Mouse (Mus musculus): ENCODE data around the gene Nexmif. TPM values are rescaled to one million over a fixed set of nuclear protein-coding genes. Genes with fewer than 3 reads are reported as not detected.

Gene Nexmif
- polyA plus RNA-seq, 1 experiment, result 4.8 TPM

DNA sequence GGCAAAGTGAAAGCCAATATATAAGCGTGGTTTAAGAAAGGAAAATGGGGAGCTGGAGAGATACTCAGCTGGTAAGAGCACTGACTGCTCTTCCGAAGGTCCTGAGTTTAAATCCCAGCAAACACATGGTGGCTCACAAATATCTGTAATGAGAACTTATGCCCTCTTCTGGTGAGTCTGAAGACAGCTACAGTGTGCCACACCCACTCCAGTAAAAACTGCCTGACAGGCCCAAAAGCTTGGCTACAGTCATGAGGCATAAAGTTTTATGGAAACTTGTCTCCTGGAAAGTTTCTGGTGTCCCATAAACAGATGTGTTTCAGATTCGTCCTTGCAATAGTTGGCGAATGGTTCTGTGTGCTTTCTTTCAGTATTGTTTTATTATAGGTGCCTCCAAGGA lies 86.4 kb downstream of the Nexmif start:
- no peak overlapping the region for H3K27ac ChIP-seq (ENCODE audit: insufficient read depth, low read length)
- no peak for TF ChIP-seq POLR2A (IDR thresholded peaks at IDR 0.05; ENCODE audit: extremely low read depth, insufficient read depth, low read length)
- no peak for TF ChIP-seq CTCF (IDR thresholded peaks at IDR 0.05; ENCODE audit: extremely low read depth, insufficient read depth, low read length)
- no peaks in the 10 kb centered on the region for H3K4me1 ChIP-seq (ENCODE audit: control insufficient read depth, insufficient read depth, low read length)
- no peak overlapping the region for H3K4me3 ChIP-seq (ENCODE audit: insufficient read depth, low read length)

DNA sequence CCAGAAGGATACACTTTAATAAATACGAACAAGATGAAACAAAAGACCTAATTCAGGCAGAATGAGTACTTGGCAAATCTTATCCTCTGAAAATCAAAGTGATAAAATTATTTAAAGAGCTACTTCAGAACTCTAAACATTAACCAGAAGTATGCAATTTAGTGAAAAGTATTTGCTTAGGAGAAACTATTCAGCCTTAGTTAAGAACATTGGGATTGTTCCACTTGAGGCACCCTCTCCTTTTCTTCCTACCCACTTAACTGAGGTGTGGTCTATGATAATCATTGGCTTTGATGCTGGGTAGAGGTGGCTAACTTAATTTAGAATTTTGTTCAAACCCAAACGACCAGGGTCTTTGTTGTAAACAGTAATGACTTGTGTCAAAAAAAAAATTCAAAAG lies 146.1 kb downstream of the Nexmif start:
- TF ChIP-seq CTCF (IDR thresholded peaks at IDR 0.05; ENCODE audit: extremely low read depth, insufficient read depth, low read length) (no peak), POLR2A (IDR thresholded peaks at IDR 0.05; ENCODE audit: extremely low read depth, insufficient read depth, low read length) (no peak)
- no peaks in the 10 kb centered on the region for H3K4me1 ChIP-seq (ENCODE audit: control insufficient read depth, insufficient read depth, low read length)
- H3K27ac ChIP-seq (ENCODE audit: insufficient read depth, low read length), result no peak overlapping the region
- H3K4me3 ChIP-seq (ENCODE audit: insufficient read depth, low read length), result no peak overlapping the region

DNA sequence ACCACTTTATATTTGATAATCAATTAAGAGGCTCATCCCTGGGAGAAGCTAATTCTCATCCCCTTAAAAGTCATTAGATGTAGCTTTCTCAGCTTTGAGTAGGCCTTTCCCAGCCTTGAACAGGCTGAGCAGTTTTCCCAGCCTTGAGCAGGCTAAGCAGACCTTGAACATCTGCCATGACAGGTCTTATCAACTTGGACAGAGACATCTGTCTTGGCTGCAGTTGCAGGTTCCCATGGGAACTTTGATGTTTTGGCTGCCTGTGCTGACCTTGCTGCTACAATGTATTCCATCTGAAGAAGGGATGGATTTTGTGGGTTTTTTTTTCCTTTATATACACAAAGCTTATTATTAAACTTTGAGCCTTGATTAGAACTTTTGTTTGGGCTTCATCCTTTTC lies 160.7 kb downstream of the Nexmif start:
- Histone ChIP-seq H3K4me1 (ENCODE audit: control insufficient read depth, insufficient read depth, low read length) (no peaks in the 10 kb centered on the region), H3K4me3 (ENCODE audit: insufficient read depth, low read length) (no peak overlapping the region), H3K27ac (ENCODE audit: insufficient read depth, low read length) (no peak overlapping the region)
- no peak for TF ChIP-seq POLR2A (IDR thresholded peaks at IDR 0.05; ENCODE audit: extremely low read depth, insufficient read depth, low read length)
- TF ChIP-seq CTCF (IDR thresholded peaks at IDR 0.05; ENCODE audit: extremely low read depth, insufficient read depth, low read length), result no peak

- no peak for TF ChIP-seq CTCF (IDR thresholded peaks at IDR 0.05; ENCODE audit: extremely low read depth, insufficient read depth, low read length)
- H3K4me1 ChIP-seq (ENCODE audit: control insufficient read depth, insufficient read depth, low read length), result no peaks in the 10 kb centered on the region
- H3K4me3 ChIP-seq (ENCODE audit: insufficient read depth, low read length), result no peak overlapping the region
- no peak overlapping the region for H3K27ac ChIP-seq (ENCODE audit: insufficient read depth, low read length)
These were observed 167.1 kb downstream of the Nexmif start for GRCm38 (mm10) chrX:104033843-104034242.

DNA sequence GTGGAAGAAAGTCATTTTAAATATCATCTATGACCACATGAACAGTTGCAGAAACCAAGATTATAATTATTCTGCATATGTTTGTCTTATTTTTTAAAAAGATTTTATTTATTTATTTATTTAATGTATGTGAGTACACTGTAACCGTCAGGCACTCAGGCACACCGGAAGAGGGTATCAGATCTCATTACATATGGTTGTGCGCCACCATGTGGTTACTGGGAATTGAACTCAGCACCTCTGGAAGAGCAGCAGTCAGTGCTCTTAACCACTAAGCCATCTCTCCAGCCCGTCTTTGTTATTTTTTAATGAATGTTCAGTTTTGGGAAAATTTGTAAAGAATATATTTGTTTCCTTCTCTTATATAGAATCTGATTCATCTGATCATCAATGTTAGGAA lies 168.2 kb downstream of the Nexmif start:
- no peak for TF ChIP-seq CTCF (IDR thresholded peaks at IDR 0.05; ENCODE audit: extremely low read depth, insufficient read depth, low read length)
- H3K27ac ChIP-seq (ENCODE audit: insufficient read depth, low read length), result no peak overlapping the region
- no peaks in the 10 kb centered on the region for H3K4me1 ChIP-seq (ENCODE audit: control insufficient read depth, insufficient read depth, low read length)
- H3K4me3 ChIP-seq (ENCODE audit: insufficient read depth, low read length), result no peak overlapping the region

Other genes with a start within 250 kb of the Nexmif start
- 17.0 and 17.3 TPM in 2 replicates for gene Rlim, start 219.9 kb downstream of the Nexmif start, polyA plus RNA-seq (2012; rRNA removed)
- gene Abcb7, start 212.7 kb upstream of the Nexmif start, polyA plus RNA-seq (2012; rRNA removed), result 10.8 and 11.0 TPM in 2 replicates

Measured in cortical plate, adult 2 months (tissue).